Mouse (Mus musculus) midbrain, embryonic 11.5 days (tissue): Measurements from ENCODE around the gene Rufy4. TPM values are rescaled to one million over a fixed set of nuclear protein-coding genes. Genes with fewer than 3 reads are reported as not detected.

Experiments
- ATAC-seq: fragments of 200-750 bp; cut with Nextera tagmentation; 2 replicates; pipeline ENCODE4 v1.8.0; 2017; ENCODE audit warnings: moderate TSS enrichment, moderate library complexity; ENCODE audit not compliant: low FRiP score
- DNase-seq: peaks from one replicate; pipeline ENCODE4 v3.0.0; 2015; ENCODE audit warnings: low spot score; ENCODE audit errors: missing footprints
- H3K27ac ChIP-seq: fragments of 300-500 bp; sonication (generic); 2 replicates; pipeline ENCODE4 v1.5.1; 2014; ENCODE audit warnings: low read depth, low read length
- H3K27me3 ChIP-seq: fragments of 300-500 bp; sonication (generic); 2 replicates; pipeline ENCODE4 v1.6.1; 2014; ENCODE audit warnings: mild to moderate bottlenecking, low read length, moderate library complexity, mixed read lengths; ENCODE audit not compliant: control insufficient read depth, insufficient read depth
- H3K36me3 ChIP-seq: fragments of 300-500 bp; sonication (generic); 2 replicates; pipeline ENCODE4 v1.6.1; 2014; ENCODE audit warnings: mild to moderate bottlenecking, low read length, moderate library complexity, mixed read lengths; ENCODE audit not compliant: control insufficient read depth, insufficient read depth
- H3K4me1 ChIP-seq: fragments of 300-500 bp; sonication (generic); 2 replicates; pipeline ENCODE4 v1.6.1; 2014; ENCODE audit warnings: low read length; ENCODE audit not compliant: control insufficient read depth, insufficient read depth
- H3K4me2 ChIP-seq: fragments of 300-500 bp; sonication (generic); 2 replicates; pipeline ENCODE4 v1.6.1; 2014; ENCODE audit warnings: mild to moderate bottlenecking, moderate library complexity
- H3K4me3 ChIP-seq: fragments of 300-500 bp; sonication (generic); 2 replicates; pipeline ENCODE4 v1.5.1; 2014; ENCODE audit warnings: low read depth, low read length
- H3K9ac ChIP-seq: fragments of 300-500 bp; sonication (generic); 2 replicates; pipeline ENCODE4 v1.6.1; 2014; ENCODE audit warnings: low read length
- H3K9me3 ChIP-seq: fragments of 300-500 bp; sonication (generic); 2 replicates; pipeline ENCODE4 v1.6.1; 2016; ENCODE audit warnings: low read length; ENCODE audit not compliant: control insufficient read depth
- WGBS: fragments of 180-500 bp; shearing (Covaris S2); extraction: QIAGEN DNeasy Blood & Tissue Kit; methylation state at CpG from one replicate; pipeline ENCODE4 v1.1.7; 2014; 5-methylcytosine and 5-hydroxymethylcytosine counted together
- polyA plus RNA-seq: library from polyadenylated mRNA; unstranded; fragments of >200 nt; fragmentation: Nextera tagmentation; extraction: Ambion mirVana; gene quantifications from 2 replicates; pipeline ENCODE4 v1.2.1, GENCODE M21; 2014

Rufy4 gene
- polyA plus RNA-seq, 1 experiment from 2014 or later: 0.25 TPM

GRCm38 (mm10) chr1:74111696-74112030 is 13.7 kb upstream of the Rufy4 start:
- Histone ChIP-seq H3K27ac (peak overlapping the region; percentile 86), H3K9ac (peak overlapping the region; percentile 33; the same call in 1 of the 2 replicates), H3K9me3 (no peaks in the 10 kb centered on the region), H3K4me3 (no peak overlapping the region), H3K4me2 (no peak overlapping the region), H3K27me3 (no peaks in the 10 kb centered on the region), H3K4me1 (peaks cover 30% of the 10 kb centered on the region), H3K36me3 (no peaks in the 10 kb centered on the region)
- DNase-seq (peak; percentile 90), ATAC-seq (peak; percentile 62)
- WGBS: 12% methylated on average over 6 of the region's 6 CpGs

GRCm38 (mm10) chr1:74113071-74113470 is 12.3 kb upstream of the Rufy4 start:
- Histone ChIP-seq H3K4me2 (no peak overlapping the region), H3K36me3 (no peaks in the 10 kb centered on the region), H3K9me3 (no peaks in the 10 kb centered on the region), H3K4me1 (peaks cover 28% of the 10 kb centered on the region), H3K4me3 (no peak overlapping the region), H3K9ac (no peak overlapping the region), H3K27me3 (no peaks in the 10 kb centered on the region), H3K27ac (no peak overlapping the region)
- 46% methylated on average over 3 of the region's 3 CpGs for WGBS
- ATAC-seq (no peak), DNase-seq (no peak)

DNA sequence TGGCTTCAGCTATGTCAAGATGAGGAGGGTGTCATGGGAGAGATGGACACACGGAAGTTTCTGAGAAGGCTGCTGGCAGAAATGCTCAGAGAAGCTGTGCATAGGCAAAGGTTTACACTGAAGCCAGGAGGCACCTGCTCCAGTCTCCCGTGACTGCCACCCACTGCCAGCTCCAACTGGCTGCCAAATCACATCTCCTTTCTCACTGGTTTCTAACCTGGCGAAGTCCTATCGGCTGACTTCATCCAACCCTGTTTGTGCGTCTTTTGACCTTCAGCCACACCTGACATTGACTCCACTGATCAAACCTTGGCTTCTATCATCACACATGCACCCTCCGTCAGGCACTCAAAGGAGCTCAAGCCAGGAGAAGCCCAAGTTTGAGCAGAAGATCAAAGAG is 7.5 kb upstream of the Rufy4 start:
- Histone ChIP-seq H3K4me1 (no peaks in the 10 kb centered on the region), H3K4me2 (no peak overlapping the region), H3K9ac (no peak overlapping the region), H3K4me3 (no peak overlapping the region), H3K27ac (no peak overlapping the region), H3K9me3 (no peaks in the 10 kb centered on the region), H3K27me3 (peaks cover 1% of the 10 kb centered on the region), H3K36me3 (no peaks in the 10 kb centered on the region)
- 93% methylated on average over 6 of the region's 6 CpGs for WGBS
- no peak for DNase-seq
- no peak for ATAC-seq

- Histone ChIP-seq H3K4me3 (no peak overlapping the region), H3K9me3 (no peaks in the 10 kb centered on the region), H3K27ac (no peak overlapping the region), H3K4me1 (peaks cover 2% of the 10 kb centered on the region), H3K27me3 (peaks cover 14% of the 10 kb centered on the region), H3K36me3 (no peaks in the 10 kb centered on the region), H3K9ac (no peak overlapping the region), H3K4me2 (no peak overlapping the region)
- ATAC-seq (no peak), DNase-seq (no peak)
- 83% methylated on average over 1 of the region's 1 CpGs for WGBS
Measured at GRCm38 (mm10) chr1:74119115-74119514, 6.2 kb upstream of the Rufy4 start.

DNA sequence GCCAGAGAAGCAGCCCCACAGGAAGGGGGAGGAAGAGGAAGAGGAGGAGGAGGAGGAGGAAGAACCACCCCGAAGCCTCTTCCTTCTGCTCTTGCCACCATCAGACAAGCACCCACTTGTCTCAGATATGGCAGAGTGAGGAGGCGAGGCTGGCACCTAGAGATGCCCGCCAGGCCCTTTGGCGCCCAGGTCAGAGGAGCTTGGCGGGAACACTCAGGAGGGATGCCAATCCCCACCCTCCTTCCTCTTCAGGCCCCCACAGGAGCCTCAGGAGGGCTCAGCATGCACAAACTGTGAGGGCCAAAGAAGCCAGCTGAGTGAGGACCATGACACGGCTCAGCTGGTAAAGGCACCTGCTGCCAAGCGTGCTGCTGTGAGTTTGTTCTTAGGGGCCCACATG is 4.2 kb upstream of the Rufy4 start:
- ATAC-seq: no peak
- no peak overlapping the region for H3K9ac ChIP-seq
- no peak overlapping the region for H3K27ac ChIP-seq
- H3K36me3 ChIP-seq: no peaks in the 10 kb centered on the region
- peaks cover 22% of the 10 kb centered on the region for H3K27me3 ChIP-seq
- no peak overlapping the region for H3K4me3 ChIP-seq
- H3K9me3 ChIP-seq: no peaks in the 10 kb centered on the region
- H3K4me2 ChIP-seq: no peak overlapping the region
- no peak for DNase-seq
- WGBS: 81% methylated on average over 7 of the region's 7 CpGs
- peaks cover 11% of the 10 kb centered on the region for H3K4me1 ChIP-seq

GRCm38 (mm10) chr1:74121821-74122576 is 3.3 kb upstream of the Rufy4 start:
- ATAC-seq: no peak
- Histone ChIP-seq H3K4me2 (no peak overlapping the region), H3K27ac (no peak overlapping the region)

GRCm38 (mm10) chr1:74123215-74123614 is 2.1 kb upstream of the Rufy4 start:
- peak; percentile 75 for DNase-seq
- H3K36me3 ChIP-seq: no peaks in the 10 kb centered on the region
- ATAC-seq: no peak
- H3K27ac ChIP-seq: no peak overlapping the region
- peaks cover 22% of the 10 kb centered on the region for H3K27me3 ChIP-seq
- no peak overlapping the region for H3K4me3 ChIP-seq
- no peaks in the 10 kb centered on the region for H3K9me3 ChIP-seq
- peaks cover 11% of the 10 kb centered on the region for H3K4me1 ChIP-seq
- WGBS: 64% methylated on average over 8 of the region's 8 CpGs
- H3K9ac ChIP-seq: no peak overlapping the region
- H3K4me2 ChIP-seq: peak overlapping the region; percentile 86

More at GRCm38 (mm10) chr1:74121821-74122576, 3.3 kb upstream of the Rufy4 start:
- no peaks in the 10 kb centered on the region for H3K36me3 ChIP-seq
- no peak overlapping the region for H3K9ac ChIP-seq
- DNase-seq: peak; percentile 73
- peaks cover 11% of the 10 kb centered on the region for H3K4me1 ChIP-seq
- no peaks in the 10 kb centered on the region for H3K9me3 ChIP-seq
- WGBS: 57% methylated on average over 9 of the region's 9 CpGs
- H3K4me3 ChIP-seq: no peak overlapping the region
- H3K27me3 ChIP-seq: peaks cover 22% of the 10 kb centered on the region

- Histone ChIP-seq H3K9me3 (no peaks in the 10 kb centered on the region), H3K27me3 (peaks cover 22% of the 10 kb centered on the region), H3K27ac (no peak within 1 kb of the TSS), H3K4me3 (peak within 1 kb of the TSS; percentile 50), H3K4me2 (peak within 1 kb of the TSS; percentile 86), H3K9ac (peak within 1 kb of the TSS; percentile 64), H3K4me1 (peaks cover 11% of the 10 kb centered on the region), H3K36me3 (no peaks in the 10 kb centered on the region)
- peak; percentile 78 for ATAC-seq
- DNase-seq: peak; percentile 91
- under 1% methylated on average over 80 of the region's 84 CpGs for WGBS
Measured at GRCm38 (mm10) chr1:74124021-74124981, 1.0 kb upstream of the Rufy4 start, which contains the start of gene Tns1. Gene Tns1 (minus strand): TSS chr1:74124449.
